Mouse (Mus musculus): ENCODE data around the gene Lrrc8e. TPM values are rescaled to one million over a fixed set of nuclear protein-coding genes. Genes with fewer than 3 reads are reported as not detected.

The Lrrc8e gene
- not detected in 2 replicates for polyA plus RNA-seq (2014; fragmentation: Nextera tagmentation; extraction: Ambion mirVana)

DNA sequence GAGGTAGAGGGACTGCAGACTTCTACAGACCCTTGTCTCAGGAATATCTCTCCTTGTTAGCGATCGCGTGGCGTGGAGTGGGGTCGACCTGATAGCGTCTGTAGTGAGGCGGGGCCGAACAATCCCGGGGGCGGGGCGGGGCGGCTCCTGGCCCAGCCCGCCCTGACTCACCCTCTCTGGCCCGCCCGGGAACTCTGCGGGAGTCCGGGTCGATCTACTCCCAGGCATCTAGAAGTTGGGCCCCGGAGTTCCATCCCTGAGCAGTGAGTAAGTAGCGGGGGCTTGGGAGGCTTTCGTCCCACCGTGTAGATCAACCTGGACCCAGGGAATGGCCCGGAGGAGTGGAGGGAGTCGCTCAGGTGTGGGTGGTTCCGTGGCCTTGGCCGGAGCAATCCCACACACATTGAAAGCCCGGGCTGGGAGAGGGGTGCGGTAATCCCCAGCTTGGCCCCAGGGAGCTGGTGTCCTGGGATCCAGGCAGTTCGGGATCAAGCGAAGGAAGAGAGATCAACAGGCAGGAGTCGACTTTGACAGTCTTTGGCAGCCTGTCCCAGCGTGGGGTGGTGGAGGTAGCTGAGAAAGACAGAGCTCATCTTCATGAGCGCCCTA, at the start of gene Lrrc8e:
TSS of gene Lrrc8e (plus strand) at position 89 of the 609 bp plus-strand sequence.
- peaks cover 3 to 6% of the 10 kb centered on the region in 2 experiments; a peak in 3 of 4 replicates for H3K4me1 ChIP-seq (ENCODE audit: control insufficient read depth in 2 of 2, insufficient read depth in 2 of 2, low read length in 2 of 2)
- whole genome bisulfite sequencing, result 2% methylated on average over 33 of the region's 33 CpGs
- ATAC-seq (ENCODE audit: insufficient number of reproducible peaks, insufficient read depth, low FRiP score, low read depth), result peak; percentile 25; the same call in 1 of the 2 replicates
- H3K9ac ChIP-seq (ENCODE audit: low read length), result no peak within 1 kb of the TSS
- peak within 1 kb of the TSS; percentile 58 for H3K4me2 ChIP-seq (ENCODE audit: low read length)
- no peak within 1 kb of the TSS for H3K27ac ChIP-seq (replicated peaks in 1 of 2; ENCODE audit: control insufficient read depth in 1 of 2, insufficient read depth in 1 of 2, low read depth in 2 of 2, low read length in 2 of 2)
- H3K27me3 ChIP-seq (ENCODE audit: control insufficient read depth, insufficient read depth, low read length), result peaks cover 38% of the 10 kb centered on the region; the same call in 1 of the 2 replicates
- H3K9me3 ChIP-seq (ENCODE audit: control insufficient read depth, low read length), result no peaks in the 10 kb centered on the region
- peak within 1 kb of the TSS; percentile 17 to 21; a peak in 3 of 4 replicates for H3K4me3 ChIP-seq (ENCODE audit: control insufficient read depth in 1 of 2, insufficient read depth in 1 of 2, low read depth in 1 of 2, low read length in 2 of 2)
- H3K36me3 ChIP-seq (ENCODE audit: control insufficient read depth, insufficient read depth, low read length), result no peaks in the 10 kb centered on the region

- ATAC-seq (ENCODE audit: insufficient number of reproducible peaks, insufficient read depth, low FRiP score, low read depth), result no peak
- WGBS, result 75% methylated on average over 8 of the region's 8 CpGs
- H3K4me2 ChIP-seq (ENCODE audit: low read length), result no peak overlapping the region
- peaks cover 38% of the 10 kb centered on the region for H3K36me3 ChIP-seq (ENCODE audit: control insufficient read depth, insufficient read depth, low read length)
- no peaks in the 10 kb centered on the region for H3K27me3 ChIP-seq (ENCODE audit: control insufficient read depth, insufficient read depth, low read length)
- no peak overlapping the region for H3K4me3 ChIP-seq (ENCODE audit: control insufficient read depth in 1 of 2, insufficient read depth in 1 of 2, low read depth in 1 of 2, low read length in 2 of 2)
- H3K27ac ChIP-seq (replicated peaks in 1 of 2; ENCODE audit: control insufficient read depth in 1 of 2, insufficient read depth in 1 of 2, low read depth in 2 of 2, low read length in 2 of 2), result no peak overlapping the region
- no peaks in the 10 kb centered on the region for H3K9me3 ChIP-seq (ENCODE audit: control insufficient read depth, low read length)
- H3K4me1 ChIP-seq (ENCODE audit: control insufficient read depth in 2 of 2, insufficient read depth in 2 of 2, low read length in 2 of 2), result no peaks in the 10 kb centered on the region
- no peak overlapping the region for H3K9ac ChIP-seq (ENCODE audit: low read length)
Measured at GRCm38 (mm10) chr8:4183409-4183808, 43.2 kb upstream of the Lrrc8e start.

DNA sequence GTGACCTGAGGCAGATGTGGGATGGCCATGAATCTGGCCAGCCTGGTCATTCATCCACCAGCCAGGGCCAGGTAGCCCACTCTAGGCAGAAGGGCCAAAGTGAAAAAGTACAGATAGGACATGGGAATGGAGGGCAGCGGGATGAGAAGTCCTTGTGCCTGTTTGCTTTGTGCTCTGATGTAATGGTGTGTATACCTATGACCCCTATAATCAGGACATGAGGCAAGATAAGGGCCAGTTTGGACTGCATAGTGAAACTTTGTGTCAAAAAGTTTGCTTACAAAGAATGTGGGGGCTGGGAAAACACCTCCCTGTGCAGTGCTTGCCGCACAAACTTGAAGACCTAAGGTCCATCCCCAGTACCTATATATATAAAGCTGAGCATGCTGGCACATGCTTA, 40.5 kb upstream of the Lrrc8e start:
- 89% methylated on average over 2 of the region's 2 CpGs for WGBS
- H3K27me3 ChIP-seq (ENCODE audit: control insufficient read depth, insufficient read depth, low read length), result no peaks in the 10 kb centered on the region
- no peak overlapping the region for H3K4me3 ChIP-seq (ENCODE audit: control insufficient read depth in 1 of 2, insufficient read depth in 1 of 2, low read depth in 1 of 2, low read length in 2 of 2)
- H3K36me3 ChIP-seq (ENCODE audit: control insufficient read depth, insufficient read depth, low read length), result peaks cover 44% of the 10 kb centered on the region
- no peaks in the 10 kb centered on the region for H3K4me1 ChIP-seq (ENCODE audit: control insufficient read depth in 2 of 2, insufficient read depth in 2 of 2, low read length in 2 of 2)
- no peak overlapping the region for H3K9ac ChIP-seq (ENCODE audit: low read length)
- no peak overlapping the region for H3K27ac ChIP-seq (replicated peaks in 1 of 2; ENCODE audit: control insufficient read depth in 1 of 2, insufficient read depth in 1 of 2, low read depth in 2 of 2, low read length in 2 of 2)
- no peak overlapping the region for H3K4me2 ChIP-seq (ENCODE audit: low read length)
- no peaks in the 10 kb centered on the region for H3K9me3 ChIP-seq (ENCODE audit: control insufficient read depth, low read length)
- ATAC-seq (ENCODE audit: insufficient number of reproducible peaks, insufficient read depth, low FRiP score, low read depth), result no peak

GRCm38 (mm10) chr8:4188605-4189004, 38.0 kb upstream of the Lrrc8e start:
- no peak for ATAC-seq (ENCODE audit: insufficient number of reproducible peaks, insufficient read depth, low FRiP score, low read depth)

DNA sequence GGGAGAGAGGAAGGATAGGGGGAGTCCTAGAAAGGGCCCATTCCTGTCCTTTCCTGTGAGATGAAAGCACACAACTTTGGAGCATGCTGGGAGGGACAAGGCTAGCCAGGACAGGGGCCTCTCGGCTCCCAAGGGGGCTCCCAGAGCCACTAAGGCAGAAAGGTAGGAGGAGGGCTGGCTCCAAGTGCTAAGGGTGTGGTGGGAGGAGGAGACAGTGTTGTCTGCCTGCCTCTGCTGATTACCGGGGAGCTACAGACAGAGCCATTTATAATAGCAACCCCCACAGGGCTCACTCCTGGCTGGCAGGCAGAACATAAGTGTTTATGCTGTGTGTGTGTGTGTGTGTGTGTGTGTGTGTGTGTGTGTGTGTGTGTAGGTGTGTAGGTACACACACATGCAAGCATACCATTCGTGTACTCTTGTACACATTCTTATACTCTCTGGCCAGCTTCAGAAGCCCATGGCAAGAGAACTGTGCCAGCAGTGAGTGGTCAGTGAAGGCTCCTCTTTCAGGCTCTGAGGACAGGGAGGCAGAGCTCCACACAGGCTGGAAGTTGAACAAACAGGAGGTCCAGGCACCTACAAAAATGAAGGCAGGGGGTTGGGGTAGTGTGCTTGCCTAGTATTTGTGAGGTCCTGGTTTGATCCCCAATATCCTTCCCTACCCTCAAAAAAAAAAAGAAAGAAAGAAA, 37.5 kb upstream of the Lrrc8e start:
- H3K4me2 ChIP-seq (ENCODE audit: low read length), result no peak overlapping the region
- H3K27me3 ChIP-seq (ENCODE audit: control insufficient read depth, insufficient read depth, low read length), result no peaks in the 10 kb centered on the region
- H3K36me3 ChIP-seq (ENCODE audit: control insufficient read depth, insufficient read depth, low read length), result peaks cover 46% of the 10 kb centered on the region
- 37% methylated on average over 3 of the region's 3 CpGs for WGBS
- H3K4me1 ChIP-seq (ENCODE audit: control insufficient read depth in 2 of 2, insufficient read depth in 2 of 2, low read length in 2 of 2), result peaks cover 0 to 5% of the 10 kb centered on the region in 2 experiments; a peak in 1 of 4 replicates
- no peak overlapping the region for H3K9ac ChIP-seq (ENCODE audit: low read length)
- H3K4me3 ChIP-seq (ENCODE audit: control insufficient read depth in 1 of 2, insufficient read depth in 1 of 2, low read depth in 1 of 2, low read length in 2 of 2), result no peak overlapping the region
- ATAC-seq (ENCODE audit: insufficient number of reproducible peaks, insufficient read depth, low FRiP score, low read depth), result no peak
- no peaks in the 10 kb centered on the region for H3K9me3 ChIP-seq (ENCODE audit: control insufficient read depth, low read length)
- H3K27ac ChIP-seq (replicated peaks in 1 of 2; ENCODE audit: control insufficient read depth in 1 of 2, insufficient read depth in 1 of 2, low read depth in 2 of 2, low read length in 2 of 2), result no peak overlapping the region

More at GRCm38 (mm10) chr8:4188605-4189004, 38.0 kb upstream of the Lrrc8e start:
- Histone ChIP-seq H3K9me3 (ENCODE audit: control insufficient read depth, low read length) (no peaks in the 10 kb centered on the region), H3K4me3 (ENCODE audit: control insufficient read depth in 1 of 2, insufficient read depth in 1 of 2, low read depth in 1 of 2, low read length in 2 of 2) (no peak overlapping the region), H3K4me2 (ENCODE audit: low read length) (no peak overlapping the region), H3K27ac (replicated peaks in 1 of 2; ENCODE audit: control insufficient read depth in 1 of 2, insufficient read depth in 1 of 2, low read depth in 2 of 2, low read length in 2 of 2) (no peak overlapping the region), H3K27me3 (ENCODE audit: control insufficient read depth, insufficient read depth, low read length) (no peaks in the 10 kb centered on the region), H3K36me3 (ENCODE audit: control insufficient read depth, insufficient read depth, low read length) (peaks cover 50% of the 10 kb centered on the region), H3K9ac (ENCODE audit: low read length) (no peak overlapping the region), H3K4me1 (ENCODE audit: control insufficient read depth in 2 of 2, insufficient read depth in 2 of 2, low read length in 2 of 2) (peaks cover 0 to 5% of the 10 kb centered on the region in 2 experiments; a peak in 1 of 4 replicates)

DNA sequence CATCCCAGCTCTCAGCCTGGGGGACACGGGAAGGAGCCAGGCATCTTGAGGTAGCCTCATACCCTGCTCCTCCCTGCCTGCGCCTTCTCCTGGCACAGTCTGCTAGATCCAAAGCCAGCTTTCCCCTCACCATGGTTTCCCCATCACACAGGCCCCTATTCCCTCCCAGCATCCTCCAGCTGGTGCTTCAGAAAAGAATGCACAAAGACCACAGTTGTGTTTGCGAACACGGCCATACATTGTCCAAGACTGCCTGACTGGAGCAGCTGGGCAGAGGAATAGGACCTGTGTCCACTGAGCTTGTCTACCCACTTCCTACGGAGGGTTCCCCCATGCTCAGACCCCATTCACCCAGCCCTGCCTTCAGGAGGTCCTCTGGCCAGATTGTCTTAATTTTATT, 34.3 kb upstream of the Lrrc8e start:
- Histone ChIP-seq H3K4me3 (ENCODE audit: control insufficient read depth in 1 of 2, insufficient read depth in 1 of 2, low read depth in 1 of 2, low read length in 2 of 2) (no peak overlapping the region), H3K27ac (replicated peaks in 1 of 2; ENCODE audit: control insufficient read depth in 1 of 2, insufficient read depth in 1 of 2, low read depth in 2 of 2, low read length in 2 of 2) (no peak overlapping the region), H3K4me1 (ENCODE audit: control insufficient read depth in 2 of 2, insufficient read depth in 2 of 2, low read length in 2 of 2) (peaks cover 0 to 5% of the 10 kb centered on the region in 2 experiments; a peak in 1 of 4 replicates), H3K9ac (ENCODE audit: low read length) (no peak overlapping the region), H3K36me3 (ENCODE audit: control insufficient read depth, insufficient read depth, low read length) (peaks cover 27% of the 10 kb centered on the region), H3K9me3 (ENCODE audit: control insufficient read depth, low read length) (no peaks in the 10 kb centered on the region), H3K27me3 (ENCODE audit: control insufficient read depth, insufficient read depth, low read length) (no peaks in the 10 kb centered on the region), H3K4me2 (ENCODE audit: low read length) (no peak overlapping the region)
- 67% methylated on average over 5 of the region's 5 CpGs for WGBS
- no peak for ATAC-seq (ENCODE audit: insufficient number of reproducible peaks, insufficient read depth, low FRiP score, low read depth)

DNA sequence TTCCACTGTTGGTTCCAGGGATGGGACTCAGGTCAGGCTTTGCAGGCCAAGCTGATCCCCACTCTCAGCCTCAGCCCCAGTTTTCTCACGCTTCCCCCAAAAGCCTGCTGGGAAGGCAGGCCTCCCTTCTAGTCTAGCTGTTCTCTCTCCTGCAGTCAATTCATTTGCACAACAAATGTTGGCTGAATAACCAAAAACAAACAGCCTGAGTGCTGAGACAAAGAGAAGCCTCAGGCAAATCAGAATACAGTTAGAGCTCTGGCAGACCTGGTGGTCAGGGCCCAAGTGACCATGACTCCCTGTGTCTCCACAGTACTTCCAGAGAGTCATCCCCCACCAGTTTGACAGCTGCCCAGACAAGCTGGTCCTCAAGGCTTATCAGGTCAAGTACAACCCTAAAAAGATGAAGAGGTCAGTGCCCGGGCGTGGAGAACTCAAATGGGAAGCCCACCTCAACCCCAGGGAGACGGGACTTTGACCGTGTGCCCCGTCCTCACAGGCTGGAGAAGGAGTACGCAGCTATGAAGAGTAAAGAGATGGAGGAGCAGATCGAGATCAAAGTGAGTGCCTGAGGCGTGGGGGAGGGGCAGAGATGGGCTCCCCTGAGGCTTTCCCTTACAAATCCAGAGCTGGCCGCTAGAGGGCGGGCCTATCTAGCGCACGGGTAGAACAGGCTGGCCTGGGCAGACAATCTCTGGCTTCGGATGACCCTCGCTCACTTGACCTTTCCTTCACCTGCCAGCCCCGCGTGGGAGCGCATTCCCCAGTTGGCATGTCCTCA, 33.6 kb upstream of the Lrrc8e start:
- no peak overlapping the region for H3K9ac ChIP-seq (ENCODE audit: low read length)
- H3K27ac ChIP-seq (replicated peaks in 1 of 2; ENCODE audit: control insufficient read depth in 1 of 2, insufficient read depth in 1 of 2, low read depth in 2 of 2, low read length in 2 of 2), result no peak overlapping the region
- ATAC-seq (ENCODE audit: insufficient number of reproducible peaks, insufficient read depth, low FRiP score, low read depth), result peak; percentile 75
- H3K27me3 ChIP-seq (ENCODE audit: control insufficient read depth, insufficient read depth, low read length), result no peaks in the 10 kb centered on the region
- no peak overlapping the region for H3K4me3 ChIP-seq (ENCODE audit: control insufficient read depth in 1 of 2, insufficient read depth in 1 of 2, low read depth in 1 of 2, low read length in 2 of 2)
- 11% methylated on average over 18 of the region's 18 CpGs for WGBS
- no peaks in the 10 kb centered on the region for H3K9me3 ChIP-seq (ENCODE audit: control insufficient read depth, low read length)
- H3K36me3 ChIP-seq (ENCODE audit: control insufficient read depth, insufficient read depth, low read length), result peaks cover 20% of the 10 kb centered on the region
- 0 out of 2 replicates have a peak overlapping the region, but pooled peaks have one; percentile 14 for H3K4me2 ChIP-seq (ENCODE audit: low read length)
- H3K4me1 ChIP-seq (ENCODE audit: control insufficient read depth in 2 of 2, insufficient read depth in 2 of 2, low read length in 2 of 2), result peaks cover 0 to 5% of the 10 kb centered on the region in 2 experiments; a peak in 1 of 4 replicates
